Mouse (Mus musculus): ENCODE measurements around the gene Slc51a.

DNA sequence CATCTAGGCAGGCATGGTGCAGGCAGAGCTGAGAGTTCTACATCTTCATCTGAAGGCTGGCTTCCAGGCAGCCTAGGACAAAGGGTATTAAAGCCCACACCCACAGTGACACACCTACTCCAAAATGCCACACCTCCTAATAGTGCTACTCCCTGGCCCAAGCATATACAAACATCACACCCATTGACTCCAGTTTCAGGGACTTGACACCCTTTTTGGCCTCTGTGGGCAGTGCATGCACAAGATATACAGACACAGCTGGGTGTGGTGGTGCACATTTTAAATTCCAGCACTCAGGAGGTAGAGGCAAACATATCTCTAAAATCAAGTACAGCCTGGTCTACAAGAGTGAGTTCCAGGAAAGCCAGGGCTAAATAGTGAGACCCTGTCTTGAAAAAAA lies 31.6 kb downstream of the Slc51a start:
- TF ChIP-seq CTCF (IDR thresholded peaks at IDR 0.05; ENCODE audit: low read depth) (no peak), EP300 (IDR thresholded peaks at IDR 0.05; ENCODE audit: low read depth) (no peak)

All from liver, embryonic 14.5 days (tissue).